Mouse (Mus musculus) cerebellum, adult 11-12 months (tissue): Measurements from ENCODE around the gene Bcas3.

ENCODE experiments used
- DNase-seq: peaks from one replicate; pipeline ENCODE4 v3.0.0; 2022

The Bcas3 gene

DNA sequence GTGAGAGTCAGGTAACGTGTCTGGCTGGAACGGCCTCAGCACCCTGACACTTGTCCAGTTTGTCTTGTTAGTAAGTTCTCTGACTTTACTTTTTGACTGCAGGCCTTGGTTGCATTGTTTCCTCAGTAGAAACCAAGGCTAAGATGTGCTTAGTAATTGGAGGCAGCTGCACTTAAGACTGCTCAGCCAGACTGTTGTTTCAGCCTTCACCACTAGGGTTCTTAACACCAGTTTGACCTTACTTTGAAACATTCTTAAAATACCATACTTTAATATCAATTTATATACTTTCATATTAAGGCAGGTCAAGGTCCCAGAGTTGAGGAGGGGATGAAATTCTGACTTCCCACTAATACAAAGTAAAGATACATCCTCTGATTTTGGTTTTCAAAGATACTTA lies 273.9 kb downstream of the Bcas3 start:
- no peak for DNase-seq

DNA sequence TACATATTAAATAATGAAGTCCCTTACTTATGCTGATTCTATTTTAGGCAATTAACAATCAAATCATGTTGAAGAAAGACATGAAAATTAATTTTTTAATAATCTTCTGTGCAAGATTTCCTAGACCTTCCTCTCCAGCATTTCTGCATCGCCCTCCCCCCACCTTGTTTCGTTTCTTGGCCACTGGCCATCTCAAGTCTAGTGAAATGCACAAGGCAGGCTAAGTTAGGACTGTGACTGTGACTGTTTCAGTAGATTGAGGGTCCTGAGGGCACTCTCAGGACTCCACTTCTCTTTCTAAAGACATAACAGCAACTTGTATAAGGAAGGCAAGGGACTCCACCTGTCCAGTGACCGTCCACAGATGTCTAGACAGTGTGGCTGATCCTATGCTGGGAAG lies 274.4 kb downstream of the Bcas3 start:
- no peak for DNase-seq

GRCm38 (mm10) chr11:85628303-85629063 lies 275.5 kb downstream of the Bcas3 start:
- DNase-seq = no peak

DNA sequence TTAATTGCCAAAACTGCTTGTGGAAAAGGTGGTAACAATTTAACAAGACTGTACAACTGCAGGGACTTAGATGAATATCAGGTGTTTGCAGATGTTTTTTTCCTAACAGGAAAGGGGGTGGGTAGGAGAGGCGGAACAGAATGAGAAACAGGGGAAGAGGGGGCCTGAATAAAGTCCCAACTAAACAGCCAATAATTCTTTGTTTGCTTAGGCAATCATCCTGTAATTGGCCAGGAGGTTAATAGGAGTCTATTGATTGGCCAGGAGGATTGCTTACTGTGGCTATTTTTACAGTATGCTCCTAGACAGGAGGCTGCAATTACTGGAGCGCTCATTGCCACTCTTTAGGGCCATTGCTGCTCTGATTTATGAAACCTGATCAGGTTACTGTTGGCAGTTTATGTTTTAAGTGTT lies 279.6 kb downstream of the Bcas3 start:
- DNase-seq = no peak

- no peak for DNase-seq
These were observed 285.9 kb downstream of the Bcas3 start for GRCm38 (mm10) chr11:85638696-85639495.

GRCm38 (mm10) chr11:85640659-85641058 lies 287.7 kb downstream of the Bcas3 start:
- DNase-seq = no peak

DNA sequence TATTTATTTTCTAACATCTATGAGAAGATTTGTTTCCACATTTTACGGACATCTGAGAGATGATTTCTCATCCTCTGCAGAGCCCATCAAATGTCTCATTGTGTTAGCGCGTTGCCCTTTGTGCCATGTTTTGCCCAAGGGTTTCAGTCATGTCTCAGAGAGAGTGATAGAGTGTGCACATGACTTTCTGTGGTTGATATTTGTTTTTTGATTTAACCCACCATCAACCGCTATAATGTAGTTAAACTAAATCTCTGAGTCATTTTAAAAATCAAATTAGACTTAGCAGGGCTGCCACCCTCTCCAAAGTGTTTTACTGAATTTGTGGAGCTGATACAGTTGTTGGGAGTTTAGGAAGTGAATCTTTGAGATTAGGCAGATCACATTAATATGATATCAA lies 288.5 kb downstream of the Bcas3 start:
- DNase-seq = no peak

DNA sequence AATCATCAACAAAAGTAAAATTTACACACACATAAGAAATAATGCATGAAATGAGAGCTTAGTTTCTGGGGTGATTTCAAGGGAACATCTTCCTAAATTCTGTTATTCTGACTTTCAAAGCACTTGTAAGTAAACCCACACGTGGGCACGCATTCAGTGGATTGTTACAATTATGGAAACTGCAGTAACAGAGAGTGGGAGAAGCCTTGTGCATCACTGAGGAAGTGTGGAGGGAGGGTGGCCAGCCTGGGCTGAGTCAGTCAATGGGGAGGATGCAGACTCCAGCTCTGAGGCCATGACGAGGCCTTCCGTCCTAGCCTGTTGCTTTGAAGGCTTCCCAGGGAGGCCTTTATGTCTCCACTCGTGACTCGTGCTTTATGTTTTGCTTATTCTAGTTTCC lies 289.6 kb downstream of the Bcas3 start:
- DNase-seq = no peak

- no peak for DNase-seq
These were observed 290.1 kb downstream of the Bcas3 start for GRCm38 (mm10) chr11:85643025-85643424.

- no peak for DNase-seq
These were observed 290.6 kb downstream of the Bcas3 start for GRCm38 (mm10) chr11:85643479-85644000.

DNA sequence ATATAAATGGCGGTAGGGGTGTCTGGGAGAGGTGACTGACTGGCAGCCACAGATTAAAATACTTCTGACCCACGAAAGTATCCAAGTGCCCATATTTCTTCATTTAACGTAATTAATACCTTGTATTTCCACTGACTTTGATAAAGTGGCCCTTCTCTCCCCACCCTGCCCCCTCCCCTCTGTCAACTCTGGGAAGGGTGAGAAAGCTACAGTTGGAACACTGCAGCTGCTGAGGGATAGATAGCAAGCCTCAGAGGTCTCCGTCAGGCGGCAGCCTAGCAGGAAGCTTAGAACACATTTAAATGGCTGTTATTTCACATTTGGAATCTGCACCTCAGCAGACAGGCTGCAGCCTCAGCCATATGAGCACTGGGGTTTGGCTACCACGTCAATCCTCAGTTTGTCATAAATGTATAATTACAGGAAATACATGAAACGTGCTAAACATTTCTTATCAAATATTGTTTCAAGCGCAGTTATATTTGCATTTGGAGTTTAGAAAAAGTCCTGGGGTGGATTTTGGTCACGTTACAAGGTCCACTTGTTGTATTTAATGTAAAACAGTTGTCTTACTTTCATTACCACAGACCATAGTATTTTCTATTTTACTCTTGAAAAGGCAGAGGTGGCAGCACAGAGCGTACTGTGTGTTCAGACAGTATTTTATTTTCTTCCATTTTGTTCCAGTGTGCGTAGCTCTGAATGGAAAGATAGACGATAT lies 291.2 kb downstream of the Bcas3 start:
- DNase-seq = no peak

DNA sequence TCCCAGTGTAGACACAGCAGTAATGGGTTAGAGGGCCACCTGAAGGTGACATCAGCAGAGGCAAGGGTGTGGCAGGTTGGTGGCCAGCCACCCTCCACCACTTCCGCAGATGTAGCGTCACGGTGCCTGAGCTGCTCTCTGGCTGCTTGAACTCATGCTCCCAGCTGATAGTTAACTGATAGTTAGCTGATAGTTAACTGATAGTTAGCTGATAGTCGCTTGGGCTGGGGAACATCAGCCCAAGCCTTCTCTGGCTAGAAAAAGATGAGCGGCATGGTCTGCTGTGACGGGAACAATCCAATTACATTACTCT lies 291.7 kb downstream of the Bcas3 start:
- no peak for DNase-seq

DNA sequence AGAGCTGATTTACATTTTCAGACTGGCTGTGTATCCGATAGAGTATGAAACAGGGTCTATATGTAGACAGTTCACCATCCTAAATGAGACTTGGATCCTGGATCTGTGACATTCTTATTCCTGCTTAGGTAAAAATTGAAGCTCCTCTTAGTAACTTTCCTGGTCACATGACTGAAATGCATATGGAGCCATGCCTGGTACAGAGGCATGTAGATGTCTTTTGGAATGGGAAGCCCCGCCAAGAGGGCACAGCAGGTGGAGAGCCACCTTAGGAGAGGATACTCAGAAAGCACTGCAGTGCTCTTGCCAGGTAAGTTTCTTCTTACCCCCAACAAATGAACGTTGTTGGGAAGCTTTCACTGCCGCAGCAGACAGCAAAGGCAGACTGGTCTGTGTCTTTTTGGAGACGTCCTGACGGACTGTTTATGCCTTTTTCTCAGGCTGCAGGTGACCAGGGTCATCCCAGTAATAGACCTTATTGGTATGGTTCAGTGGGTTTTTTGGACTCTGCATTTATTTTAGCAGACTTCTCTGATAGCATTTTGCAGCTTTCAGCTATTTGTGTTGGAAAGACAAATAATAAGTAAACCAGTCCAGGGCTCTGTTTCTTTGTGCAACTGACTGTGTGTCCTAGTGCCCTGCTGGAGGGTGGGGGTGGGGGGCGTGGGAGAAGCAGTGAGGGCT lies 292.3 kb downstream of the Bcas3 start:
- no peak for DNase-seq

- DNase-seq = no peak
These were observed 295.9 kb downstream of the Bcas3 start for GRCm38 (mm10) chr11:85648893-85649292.

DNA sequence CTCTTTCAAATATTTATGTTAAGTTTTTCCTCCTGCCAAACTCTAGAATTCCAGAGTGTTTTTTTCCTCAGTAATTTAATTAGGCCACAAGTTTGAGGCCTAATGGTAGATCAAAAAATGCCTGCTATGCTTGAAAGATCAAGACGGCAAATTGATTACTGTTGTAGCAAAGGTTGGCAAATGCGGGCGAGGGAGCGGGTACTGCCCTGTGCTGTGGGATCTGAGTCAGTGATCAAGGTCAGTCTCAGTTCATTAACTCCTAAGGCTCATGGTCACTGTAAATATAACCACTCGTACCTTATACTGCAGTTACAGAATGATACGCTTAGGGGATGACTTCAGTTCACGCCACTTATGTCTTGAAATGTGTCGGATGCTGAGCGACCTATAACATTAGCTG lies 296.4 kb downstream of the Bcas3 start:
- no peak for DNase-seq

GRCm38 (mm10) chr11:85657471-85657870 lies 304.5 kb downstream of the Bcas3 start:
- no peak for DNase-seq

GRCm38 (mm10) chr11:85660304-85660703 lies 307.3 kb downstream of the Bcas3 start:
- no peak for DNase-seq

DNA sequence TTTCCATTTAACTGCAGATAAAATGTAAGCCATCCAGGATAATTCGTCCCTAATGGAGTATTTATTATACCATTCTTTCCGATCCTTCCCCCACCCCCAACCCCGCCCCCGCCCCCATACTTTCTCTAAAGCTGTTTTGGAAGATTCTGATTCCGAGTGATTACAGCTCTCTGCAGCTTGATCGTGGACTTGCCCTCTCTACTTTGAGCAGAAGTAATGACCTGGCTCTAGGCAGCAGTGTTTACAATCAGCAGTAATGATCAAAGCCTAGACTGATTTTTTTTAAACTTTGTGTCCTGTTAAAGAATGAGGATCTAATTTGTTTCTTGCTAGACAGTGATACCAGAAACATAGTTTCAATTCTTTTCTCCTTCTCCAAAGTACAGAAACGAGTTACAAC lies 314.2 kb downstream of the Bcas3 start:
- no peak for DNase-seq

GRCm38 (mm10) chr11:85667741-85668140 lies 314.8 kb downstream of the Bcas3 start:
- no peak for DNase-seq

DNA sequence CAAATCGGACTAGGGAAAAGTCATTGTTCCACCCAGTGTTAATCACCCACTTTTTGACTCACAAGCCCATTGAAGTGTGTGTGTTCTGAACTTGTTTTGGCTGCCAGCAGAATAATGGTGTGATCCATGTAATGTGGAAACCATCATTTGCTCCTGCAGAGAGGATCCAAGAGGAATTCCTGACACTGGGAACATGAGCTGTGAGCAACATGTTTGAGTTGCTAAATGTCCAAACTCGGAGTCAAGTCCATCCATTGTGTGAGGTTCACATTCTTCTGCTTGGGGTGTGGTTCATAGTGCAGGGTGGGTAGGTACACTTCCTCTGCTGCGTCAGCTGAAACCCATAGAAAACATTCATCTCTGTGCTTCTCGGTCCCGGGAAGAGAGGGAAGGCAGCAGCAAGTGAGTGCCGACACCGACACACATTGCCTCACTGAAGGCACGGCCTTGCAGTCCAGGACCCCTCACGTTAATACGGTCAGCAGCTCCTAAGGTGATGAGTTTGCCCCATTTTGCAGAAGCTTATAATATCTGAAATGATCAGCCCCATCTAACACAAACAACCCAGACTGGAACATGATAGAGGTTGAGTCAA lies 320.0 kb downstream of the Bcas3 start:
- DNase-seq = no peak

GRCm38 (mm10) chr11:85675244-85675643 lies 322.3 kb downstream of the Bcas3 start:
- no peak for DNase-seq

DNA sequence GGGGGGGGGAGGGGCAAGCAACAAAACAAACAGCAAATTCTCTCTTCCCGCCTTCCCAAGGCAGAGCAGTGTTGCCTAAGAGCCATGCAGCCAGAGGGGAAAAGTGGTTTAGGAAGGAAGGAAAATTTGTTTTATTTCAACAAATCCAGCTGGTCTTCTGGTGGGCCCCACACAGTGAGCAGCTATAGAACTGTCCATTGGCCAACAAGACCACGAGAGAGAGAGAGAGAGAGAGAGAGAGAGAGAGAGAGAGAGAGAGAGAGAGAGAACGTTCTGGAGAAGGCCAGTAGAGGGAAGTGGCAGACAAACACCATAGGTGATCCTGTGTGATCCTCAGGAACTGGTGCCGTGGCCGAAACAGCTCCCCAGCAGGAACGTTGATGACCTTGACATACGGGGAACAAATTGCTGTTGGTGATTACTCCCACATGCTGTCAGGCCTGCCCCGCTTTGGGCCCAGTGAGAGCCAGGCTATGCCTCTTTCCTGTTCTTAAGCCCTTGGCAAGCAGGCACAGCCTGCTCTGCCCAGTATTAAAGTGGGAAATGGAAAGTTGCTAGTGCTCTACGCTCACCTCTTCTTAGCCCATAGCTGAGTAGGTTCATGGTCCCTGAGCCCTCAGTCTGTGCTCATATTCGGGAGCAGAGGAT lies 323.5 kb downstream of the Bcas3 start:
- no peak for DNase-seq
